1 mouse cellular context compared by ENCODE assay signal in the genomic region with DNA sequence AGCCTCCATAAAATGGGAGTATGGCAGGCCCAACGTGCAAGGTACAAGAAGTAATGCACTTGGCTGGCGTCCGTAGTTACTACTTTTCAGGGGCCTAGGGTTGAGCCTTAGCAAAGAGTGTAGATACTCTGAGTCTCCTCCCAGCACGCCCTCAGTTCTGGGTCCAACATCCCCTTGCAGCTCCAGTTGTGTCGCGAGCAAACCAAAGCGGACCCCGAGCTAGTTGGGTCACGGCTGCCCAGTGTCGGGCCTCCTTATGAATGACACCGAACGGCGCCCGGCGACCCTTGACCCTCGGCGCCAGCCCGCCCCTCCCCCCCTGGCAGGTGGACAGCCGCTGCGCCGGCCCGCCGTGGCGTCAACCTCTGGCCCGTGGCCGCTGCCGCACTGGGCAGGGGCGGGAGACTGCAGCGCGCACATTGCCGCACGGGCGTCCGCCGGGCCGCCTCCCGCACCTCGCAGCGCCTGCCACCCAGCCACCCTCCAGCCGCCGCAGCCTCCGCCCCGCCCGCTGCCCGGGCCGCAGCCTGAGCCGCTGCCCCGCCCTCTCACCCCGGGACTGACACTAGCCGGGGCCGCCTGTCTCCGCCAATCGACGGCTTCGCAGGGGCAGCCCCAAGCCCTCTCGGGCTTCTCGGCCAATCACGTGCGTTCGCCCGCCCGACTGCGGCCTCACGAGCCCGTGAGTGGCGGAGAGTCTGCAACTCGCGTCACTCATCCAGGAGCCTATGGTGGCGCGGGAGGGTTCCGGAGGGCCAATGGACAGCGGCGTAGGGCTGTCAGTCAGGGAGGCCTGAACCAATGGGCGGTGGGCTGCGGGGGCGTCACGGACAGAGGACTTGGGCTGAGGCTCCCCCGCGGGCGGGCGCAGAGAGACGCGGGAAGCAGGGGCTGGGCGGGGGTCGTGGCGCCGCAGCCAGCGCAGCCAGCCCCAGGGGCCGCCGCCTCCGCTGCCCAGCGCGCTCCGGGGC.
TF ChIP-seq lines count a peak whose summit lies in the region.

A gene (plus strand): TSS at position 844 of the 971 bp plus-strand sequence.

TF ChIP-seq in MEL, 35 proteins besides CTCF, POLR2A, EP300 and RAD21 (continued from another document):
- TF ChIP-seq ZMIZ1 (IDR thresholded peaks at IDR 0.05; ENCODE audit: low read depth, low read length) (0 out of 2 replicates have a peak, but pooled peaks have one; percentile 55), CHD1 (IDR thresholded peaks at IDR 0.05; ENCODE audit: low read depth, low read length) (no peak), TAL1 (IDR thresholded peaks at IDR 0.05; ENCODE audit: low read length) (no peak), NRF1 (IDR thresholded peaks at IDR 0.05; ENCODE audit: insufficient read depth, low read depth, low read length, poor library complexity, severe bottlenecking) (peak; percentile 44; the same call in 1 of the 2 replicates)
